Mouse (Mus musculus): ENCODE measurements at regions not wholly inside any gene's neighbourhood (a gene's known extent, or its start where the extent isn't known, plus 50 kb on each side); places are given as distances from the start of the nearest gene placed in this dataset.
"Not testable (repeated sequence)": the region's sequence is repeated elsewhere in the genome, so short reads cannot be mapped to it uniquely, and the experiment has no call there.

DNA sequence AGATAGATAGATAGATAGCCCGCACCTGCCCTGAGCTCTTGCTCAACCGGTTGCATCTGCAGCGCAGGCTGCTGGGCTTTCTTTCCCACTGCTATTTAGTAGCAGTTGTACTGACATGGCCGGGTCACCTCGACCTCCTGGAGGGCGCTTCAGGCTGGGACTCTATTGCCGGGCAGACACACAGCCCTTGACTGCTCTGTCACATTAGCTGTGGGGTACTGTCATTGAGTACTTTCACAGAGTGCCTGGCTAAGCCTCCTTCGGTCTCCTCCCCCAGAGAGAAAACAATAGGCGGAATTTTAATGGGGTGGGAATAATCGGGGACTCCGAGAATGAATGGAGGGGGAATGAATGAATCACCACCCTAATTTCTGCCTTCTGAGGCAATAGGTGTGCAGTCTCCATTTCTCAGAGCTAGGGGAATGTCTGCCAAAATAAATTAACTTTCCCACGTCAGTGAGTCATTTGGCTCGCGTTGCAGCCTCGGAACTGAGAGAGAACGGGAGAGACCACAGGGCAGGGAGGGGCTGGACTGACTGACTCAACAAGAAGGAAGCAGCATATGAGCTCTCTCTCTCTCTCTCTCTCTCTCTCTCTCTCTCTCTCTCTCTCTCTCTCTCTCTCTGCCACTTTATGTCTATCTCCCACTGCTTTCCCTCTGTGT, 101.6 kb upstream of the Med13l start:
- peak; percentile 99 for DNase-seq (ENCODE audit: inconsistent ontology term)

DNA sequence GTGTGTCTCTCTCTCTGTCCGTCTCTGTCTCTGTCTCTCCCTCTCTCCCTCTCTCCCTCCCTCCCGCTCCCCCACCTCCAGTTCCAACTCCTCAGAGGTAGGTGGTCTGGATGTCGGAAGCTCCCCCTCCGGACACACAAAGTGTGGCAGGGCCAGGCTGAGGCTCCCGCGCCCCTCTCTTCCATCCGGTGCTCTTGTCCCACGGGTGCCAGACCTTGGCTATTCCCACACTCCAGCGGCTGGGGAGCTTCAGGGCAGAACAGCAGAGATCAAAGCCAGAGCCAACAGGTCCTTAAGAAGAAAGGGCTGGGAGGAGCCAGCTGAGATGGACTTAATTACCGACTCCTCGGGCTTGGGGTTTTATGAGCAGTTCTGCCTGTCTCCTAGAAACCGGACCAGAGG, 101.1 kb upstream of the Med13l start:
- DNase-seq (ENCODE audit: inconsistent ontology term), result no peak

DNA sequence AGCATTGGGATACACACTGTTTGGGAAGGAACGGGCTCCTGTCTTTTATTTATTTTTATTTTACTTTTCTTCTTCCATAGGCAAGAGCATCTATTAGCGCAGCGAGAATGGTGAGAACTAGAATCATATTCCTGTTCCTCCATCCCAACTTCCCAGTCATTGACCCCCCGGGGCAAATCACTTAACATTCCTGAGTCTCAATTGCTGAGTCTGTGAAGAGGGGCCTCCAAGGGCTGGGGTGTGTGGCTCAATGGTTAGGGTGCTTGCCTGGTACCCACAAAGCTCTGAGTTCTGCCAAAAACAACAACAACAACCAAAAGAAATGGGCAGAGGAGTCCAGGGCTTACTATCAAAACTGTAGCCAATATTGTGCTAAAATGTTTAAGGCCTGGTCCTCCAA, 98.5 kb upstream of the Med13l start:
- DNase-seq (ENCODE audit: inconsistent ontology term), result no peak

DNA sequence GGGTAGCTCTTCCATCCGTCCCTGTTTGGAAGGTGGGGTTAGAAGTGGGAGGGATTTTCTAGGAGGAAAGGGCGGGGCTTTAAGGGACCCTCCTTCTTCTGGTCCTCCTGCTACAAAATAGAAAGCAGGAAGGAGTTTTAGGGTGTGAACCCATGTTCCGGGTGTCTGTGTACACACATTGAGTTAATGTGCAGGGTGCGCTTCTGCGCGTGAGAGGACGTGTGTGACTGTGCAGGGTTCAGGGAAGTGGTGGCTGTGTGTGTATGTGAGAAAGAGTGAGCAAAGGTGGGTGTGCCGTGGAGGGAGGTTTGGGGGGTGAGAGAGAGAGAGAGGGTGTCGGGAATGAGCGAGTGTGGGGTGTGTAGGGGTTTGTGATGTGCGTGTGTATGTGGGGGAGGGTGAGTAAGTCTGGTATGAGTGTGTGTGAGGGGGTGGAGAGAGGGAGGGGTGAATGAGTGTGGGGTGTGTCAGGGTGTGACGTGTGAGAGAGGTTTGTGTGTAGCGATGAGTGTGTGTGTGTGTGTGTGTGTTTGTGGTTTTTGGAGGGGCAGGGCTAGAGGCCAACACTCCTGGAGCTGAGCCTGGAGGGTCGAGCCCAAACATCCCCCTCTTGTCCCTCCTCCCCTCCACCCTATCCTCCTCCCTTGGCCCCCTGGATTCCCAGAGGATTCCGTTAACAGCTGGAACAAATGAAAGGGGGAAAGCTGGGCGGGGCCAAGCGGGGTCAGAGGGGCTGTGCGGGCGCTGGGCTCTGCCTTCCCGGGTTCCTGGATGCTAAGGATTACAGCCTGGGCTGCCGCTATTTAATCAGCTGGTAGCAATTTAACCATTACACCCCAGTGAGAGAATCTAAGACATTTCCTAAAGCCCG, 95.3 kb upstream of the Med13l start:
- peak; percentile 71 for DNase-seq (ENCODE audit: inconsistent ontology term)

DNA sequence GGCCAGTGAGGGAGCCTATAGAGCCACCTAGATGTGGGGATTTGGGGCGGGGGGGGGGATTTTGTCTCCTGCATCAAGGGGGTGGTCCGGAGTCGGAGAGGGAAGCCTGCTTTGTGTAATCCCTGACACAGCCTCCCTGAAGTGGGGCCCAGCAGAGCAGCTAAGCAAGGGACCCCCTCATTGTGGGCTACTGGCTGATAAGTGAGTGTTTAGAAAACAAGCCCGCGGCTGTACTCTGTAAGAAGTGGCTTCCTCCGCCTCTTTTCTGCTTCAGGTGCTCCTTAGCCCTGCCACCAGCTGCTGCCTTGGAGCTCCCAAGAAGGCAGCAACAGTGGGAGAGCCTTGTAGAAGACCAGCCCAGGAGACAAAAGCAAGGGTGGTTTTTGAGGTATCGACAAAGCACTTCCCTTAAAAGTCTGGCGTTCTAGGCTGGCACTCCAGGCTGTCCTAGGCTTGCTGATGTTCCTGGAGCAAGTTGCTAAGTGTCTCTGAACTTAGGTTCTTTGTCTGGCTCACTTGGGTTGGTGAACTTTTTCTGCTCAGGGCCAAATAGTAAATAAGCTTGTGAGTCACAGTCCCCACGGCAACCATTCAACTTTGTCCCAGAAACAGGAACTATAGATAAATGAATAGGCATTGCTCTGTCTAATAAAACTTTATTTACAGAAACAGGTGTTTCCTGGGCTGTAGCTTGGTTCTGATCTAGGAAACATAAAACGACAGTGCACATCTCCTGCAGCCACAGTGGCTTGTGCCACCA, 94.3 kb upstream of the Med13l start:
- DNase-seq (ENCODE audit: inconsistent ontology term), result peak; percentile 66

DNA sequence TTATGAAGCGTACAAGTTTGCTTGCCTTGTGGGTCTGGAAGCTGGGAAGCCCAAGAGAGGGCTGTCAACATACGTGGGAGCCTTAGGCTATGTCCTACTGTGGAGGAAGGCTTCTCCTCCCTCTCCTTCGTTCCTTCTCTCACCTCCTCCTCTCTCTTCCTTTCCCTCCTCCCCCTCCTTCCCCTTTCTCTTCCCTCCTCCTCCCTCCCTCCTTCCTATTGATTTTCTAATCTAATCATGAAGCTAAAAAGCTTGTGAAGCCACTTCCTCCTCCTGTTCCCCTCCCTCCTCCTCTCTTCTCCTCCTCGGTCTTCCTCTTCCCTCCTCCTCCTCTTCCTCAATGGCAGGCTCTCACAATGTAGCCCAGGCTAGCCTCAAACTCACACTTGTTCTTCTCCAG, 91.7 kb upstream of the Med13l start:
- no peak for DNase-seq (ENCODE audit: inconsistent ontology term)

DNA sequence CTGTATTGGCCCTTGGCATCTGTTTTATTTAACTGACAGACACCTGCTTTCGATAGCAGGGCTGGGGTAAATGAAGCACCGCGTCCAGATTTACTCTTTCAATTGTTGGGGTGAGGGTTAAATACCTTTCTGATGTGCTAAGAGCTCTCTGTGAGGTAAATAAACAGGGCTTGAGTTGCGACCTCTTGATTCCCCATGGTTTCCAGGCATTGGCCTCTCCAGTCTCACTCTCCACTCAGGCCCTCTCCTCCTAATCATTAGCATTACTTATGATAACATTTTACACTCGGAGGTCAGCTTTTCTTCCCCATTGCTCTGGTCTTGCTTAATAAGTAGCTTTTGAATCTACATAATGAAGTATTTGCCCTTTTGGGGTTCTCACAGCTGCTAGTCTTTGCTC, 88.9 kb upstream of the Med13l start:
- no peak for DNase-seq (ENCODE audit: inconsistent ontology term)

DNA sequence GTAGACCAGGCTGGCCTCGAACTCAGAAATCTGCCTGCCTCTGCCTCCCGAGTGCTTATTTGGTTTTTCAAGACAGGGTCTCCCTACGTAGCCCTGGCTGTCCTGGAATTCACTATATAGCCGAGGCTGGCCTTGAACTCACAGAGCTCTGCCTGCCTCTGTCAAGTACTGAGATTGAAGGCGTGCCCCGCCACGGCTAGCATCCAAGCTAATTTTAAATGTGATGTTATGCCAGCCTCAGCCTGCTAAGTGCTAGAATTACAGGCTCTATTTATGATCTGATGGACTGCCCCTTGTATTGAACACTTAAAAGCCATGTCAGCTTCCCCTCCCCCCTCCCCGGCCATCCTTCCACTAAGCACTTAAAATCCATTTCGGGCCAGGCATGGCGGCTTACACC, 88.2 kb upstream of the Med13l start:
- no peak for DNase-seq (ENCODE audit: inconsistent ontology term)

DNA sequence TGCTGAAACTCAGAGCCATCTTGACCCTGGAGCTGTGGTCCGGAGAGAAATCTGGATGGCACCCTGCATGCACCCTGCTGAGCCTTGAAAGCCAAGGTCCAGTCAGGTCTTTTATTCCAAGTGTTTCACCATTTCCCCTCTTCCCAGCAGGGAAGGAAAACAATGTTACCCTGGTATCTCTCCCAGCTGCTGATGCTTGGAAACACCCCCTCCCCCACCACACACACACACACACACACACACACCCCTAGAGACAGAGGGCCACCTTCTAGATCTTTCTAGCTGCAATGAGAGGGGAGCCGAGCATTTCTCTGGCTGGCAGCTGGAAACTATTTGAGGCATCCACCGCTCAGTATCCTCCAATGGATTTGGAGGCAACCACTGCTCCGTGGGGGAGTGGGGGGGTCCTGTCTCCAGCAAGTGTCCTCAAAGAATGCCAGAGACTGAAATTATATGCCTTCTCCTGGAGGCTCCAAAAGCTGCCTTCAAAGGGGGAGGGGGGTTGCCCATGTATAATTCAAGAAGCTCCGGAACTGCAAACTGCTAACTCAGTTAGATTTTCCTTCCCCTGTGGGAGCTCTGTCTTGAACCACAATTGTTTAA, 87.2 kb upstream of the Med13l start:
- peak; percentile 35 for DNase-seq (ENCODE audit: inconsistent ontology term)

DNA sequence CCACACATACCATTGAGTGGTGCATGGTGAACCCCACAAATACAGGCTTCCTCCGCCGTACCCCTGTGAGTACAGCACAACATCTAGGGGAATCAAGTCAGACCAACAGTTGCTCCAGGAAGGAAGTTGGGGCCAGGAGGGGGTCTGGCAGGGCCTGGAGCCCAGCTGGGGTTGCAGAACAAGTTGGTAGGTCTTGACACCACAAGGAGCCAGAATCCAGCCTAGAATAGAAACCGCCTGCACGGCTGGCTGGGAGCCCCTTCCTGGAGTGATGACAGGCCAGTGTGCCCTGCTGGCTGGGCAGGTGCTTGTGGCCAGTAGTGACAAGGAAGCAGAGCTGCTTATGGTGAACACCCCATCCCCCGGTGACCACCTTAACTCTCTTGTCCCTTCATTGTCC, 83.9 kb upstream of the Med13l start:
- no peak for DNase-seq (ENCODE audit: inconsistent ontology term)

DNA sequence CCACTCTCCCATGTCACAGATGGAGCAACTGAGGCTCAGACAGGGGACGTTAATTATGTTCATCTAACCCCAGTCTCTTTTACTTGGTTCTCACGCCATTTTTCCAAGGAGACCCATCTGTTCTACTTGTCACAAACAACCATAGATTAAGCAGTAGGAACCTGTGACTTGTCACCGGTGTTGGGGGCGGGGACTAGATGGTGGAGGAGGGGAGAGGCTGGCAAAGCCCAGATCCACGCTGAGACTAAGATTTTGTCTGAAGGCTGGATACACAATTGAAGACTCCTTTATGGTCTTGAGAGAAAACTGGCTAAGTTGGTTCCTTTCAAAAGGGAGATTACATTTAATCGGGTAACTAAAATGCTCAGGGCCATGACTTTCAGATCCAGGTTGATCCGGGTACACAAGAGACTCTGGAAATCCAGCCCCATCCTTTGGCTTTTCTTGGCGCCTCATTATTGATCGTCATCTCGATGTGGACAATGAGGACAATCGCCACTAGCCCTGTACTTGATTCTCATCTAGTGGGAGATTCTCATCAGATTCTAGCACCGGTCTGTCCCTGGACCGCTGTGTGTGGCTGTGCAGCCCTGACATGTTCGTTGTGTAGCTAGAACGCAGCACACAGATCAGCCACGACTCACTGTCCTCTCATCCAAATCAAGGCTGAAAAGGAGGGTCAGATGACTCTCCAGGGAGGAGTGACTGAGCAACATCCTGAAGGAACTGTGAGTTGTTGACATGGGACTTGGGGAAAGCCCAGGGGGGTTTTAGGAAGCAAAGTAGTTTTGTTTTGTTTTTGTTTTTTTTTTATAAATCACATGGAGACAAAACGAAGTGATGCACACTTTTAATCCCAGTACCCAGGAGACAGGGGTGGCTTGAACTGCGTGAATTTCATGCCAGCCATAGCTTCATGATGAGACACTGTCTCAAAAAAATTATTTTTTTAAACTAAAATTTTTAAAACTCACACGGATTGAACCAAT, 83.1 kb upstream of the Med13l start:
- no peak for DNase-seq (ENCODE audit: inconsistent ontology term)

DNA sequence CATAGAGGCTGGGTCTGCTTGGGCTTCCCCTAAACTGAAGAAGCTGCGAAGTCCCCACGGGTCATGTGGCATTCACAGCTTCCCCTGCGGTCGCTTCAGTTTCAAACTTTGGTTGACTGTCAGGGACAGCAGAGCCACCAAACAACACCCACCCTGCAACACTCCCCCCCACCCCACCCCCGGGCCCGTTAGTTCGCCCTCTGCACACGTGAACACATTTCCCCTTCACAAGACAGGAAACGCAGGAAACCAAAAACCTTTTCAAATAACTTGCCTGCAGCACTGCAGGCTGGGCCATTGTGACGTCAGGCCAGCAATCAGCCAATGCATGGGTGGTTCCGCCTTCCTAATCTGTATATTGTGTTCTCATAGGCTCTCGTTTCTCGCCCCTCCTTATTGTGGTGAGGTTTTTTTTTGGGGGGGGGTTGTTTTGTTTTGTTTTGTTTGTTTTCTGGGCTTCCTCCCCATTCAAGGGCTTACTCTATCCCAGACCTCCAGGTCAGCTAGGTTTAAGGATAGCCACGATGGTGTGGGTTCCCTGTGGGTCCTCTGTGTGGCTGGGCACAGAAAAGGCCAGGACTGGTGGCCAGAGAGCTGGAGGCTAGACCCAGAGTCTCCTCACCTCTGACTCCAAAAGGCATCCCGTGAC, 82.2 kb upstream of the Med13l start:
- DNase-seq (ENCODE audit: inconsistent ontology term), result peak; percentile 75

DNA sequence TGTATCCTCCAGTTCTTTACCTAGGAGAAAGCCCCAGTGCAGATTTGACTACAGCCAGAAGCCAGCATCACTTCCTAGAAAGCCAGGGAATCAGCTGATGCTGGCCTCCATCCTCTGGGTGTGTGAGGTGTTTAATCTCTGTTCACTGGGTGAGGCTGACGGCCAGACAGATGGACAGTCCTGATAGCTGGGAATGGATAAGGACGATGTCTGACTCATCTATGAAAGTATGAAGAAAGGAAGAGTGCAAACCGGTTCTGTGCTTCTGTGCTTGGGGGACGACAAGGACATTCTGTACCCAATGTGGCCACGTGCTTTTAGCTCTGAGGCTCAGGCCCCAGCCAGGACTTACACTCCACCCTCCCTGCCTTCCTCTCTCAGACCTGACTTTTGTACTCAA, 80.5 kb upstream of the Med13l start:
- DNase-seq (ENCODE audit: inconsistent ontology term), result no peak

DNA sequence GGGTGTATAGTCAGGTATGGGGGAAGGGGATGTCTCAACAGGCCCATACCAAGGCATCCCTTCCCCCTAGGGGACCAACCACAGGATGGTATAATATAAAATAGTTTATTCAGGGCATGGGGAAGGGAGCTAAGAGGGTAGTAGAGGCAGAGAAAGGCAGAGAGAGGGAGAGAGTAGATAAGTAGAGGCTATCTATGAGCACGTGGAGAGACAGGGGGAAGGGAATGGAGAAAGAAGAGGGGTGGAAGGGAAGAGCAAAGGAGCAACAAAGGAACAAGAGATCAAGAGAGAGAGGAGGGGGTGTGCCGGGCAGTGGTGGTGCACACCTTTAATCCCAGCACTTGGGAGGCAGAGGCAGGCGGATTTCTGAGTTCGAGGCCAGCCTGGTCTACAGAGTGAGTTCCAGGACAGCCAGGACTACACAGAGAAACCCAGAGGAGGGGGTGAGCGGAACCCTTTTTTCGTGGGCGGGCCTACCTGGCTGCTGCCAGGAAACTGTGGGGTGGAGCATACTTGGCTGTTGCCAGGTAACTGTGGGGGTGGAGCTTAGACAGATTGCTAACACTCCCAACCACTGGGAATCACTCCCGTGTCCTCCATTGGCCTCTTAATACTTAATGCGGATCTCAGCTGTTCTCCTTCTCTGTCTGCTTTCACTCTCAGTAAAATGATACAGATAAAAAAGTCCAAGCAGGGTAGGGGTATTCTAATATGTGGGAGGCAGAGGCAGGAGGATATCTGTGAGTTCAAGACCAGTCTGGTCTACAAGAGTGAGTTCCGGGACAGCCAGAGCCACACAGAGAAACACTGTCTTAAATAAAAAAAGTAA, 79.3 kb upstream of the Med13l start:
- DNase-seq (ENCODE audit: inconsistent ontology term), result no peak

DNA sequence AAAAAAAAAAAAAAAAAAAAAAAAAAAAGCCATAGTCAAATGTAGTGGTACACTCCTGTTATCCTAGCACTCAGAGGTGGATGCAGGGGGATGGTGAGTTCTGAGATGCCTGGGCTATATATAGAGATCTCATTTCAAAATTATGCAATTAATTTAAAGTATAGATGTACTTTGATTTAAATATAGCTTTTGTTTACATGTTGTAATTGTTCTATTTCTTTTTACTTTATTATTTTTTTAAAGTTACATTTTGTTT, 78.8 kb upstream of the Med13l start:
- no peak for DNase-seq (ENCODE audit: inconsistent ontology term)

DNA sequence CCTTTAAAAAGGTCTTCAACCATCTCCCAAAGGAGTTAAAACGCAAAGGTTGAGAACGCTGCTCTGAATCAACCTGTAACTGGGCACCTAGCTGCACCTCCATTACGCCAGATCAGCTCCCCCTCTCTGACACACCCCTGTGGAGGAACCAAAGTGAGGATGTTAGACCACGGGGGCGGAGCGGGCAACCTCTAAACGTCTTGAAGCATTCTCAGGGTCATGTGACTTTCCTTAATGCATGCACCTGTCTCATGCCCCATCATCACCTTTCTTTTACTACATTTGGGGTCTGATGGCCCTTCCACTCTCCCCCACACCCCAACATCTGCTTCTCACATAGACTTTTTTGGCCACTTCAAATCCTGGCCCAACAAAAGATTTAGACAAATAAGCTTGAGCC, 77.9 kb upstream of the Med13l start:
- DNase-seq (ENCODE audit: inconsistent ontology term), result no peak

DNA sequence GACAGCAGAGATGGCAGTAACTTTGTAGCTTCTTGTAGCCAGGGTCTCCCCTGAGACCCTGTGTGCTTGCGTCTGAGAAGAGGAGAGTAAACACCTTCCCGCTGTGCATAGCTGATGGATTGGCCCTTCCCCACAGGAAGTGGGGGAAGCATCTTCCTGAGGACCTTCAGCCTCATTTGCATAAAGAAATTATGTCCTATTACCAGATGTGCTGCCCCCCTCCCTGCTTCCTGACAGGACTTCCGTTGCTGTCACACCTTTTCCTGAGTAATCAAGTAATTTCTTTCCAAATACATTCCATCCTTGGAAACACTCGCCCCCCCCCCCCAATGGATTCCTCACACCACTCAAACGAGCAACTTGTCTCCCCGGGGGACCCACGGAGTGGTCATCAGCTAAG, 77.5 kb upstream of the Med13l start:
- no peak for DNase-seq (ENCODE audit: inconsistent ontology term)

DNA sequence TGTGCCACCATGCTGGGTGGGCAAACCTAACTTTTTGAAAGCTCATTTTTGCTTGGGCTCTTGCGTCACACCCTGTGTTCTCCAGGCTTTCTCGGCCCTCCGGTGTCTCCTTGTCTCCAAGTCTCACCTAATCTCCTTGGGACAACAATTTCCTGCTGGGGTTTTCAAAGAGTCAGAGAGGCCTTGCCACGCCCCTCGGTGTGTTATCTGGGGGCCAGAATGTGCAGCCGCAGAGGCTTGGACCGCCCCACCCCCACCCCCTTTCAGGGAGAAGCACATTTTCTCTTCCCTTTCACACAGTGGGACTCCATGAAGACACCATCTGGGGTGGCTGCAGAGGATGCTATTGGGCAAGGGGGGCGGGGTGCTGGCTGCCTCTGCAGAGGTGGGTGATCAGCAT, 76.9 kb upstream of the Med13l start:
- DNase-seq (ENCODE audit: inconsistent ontology term), result no peak

DNA sequence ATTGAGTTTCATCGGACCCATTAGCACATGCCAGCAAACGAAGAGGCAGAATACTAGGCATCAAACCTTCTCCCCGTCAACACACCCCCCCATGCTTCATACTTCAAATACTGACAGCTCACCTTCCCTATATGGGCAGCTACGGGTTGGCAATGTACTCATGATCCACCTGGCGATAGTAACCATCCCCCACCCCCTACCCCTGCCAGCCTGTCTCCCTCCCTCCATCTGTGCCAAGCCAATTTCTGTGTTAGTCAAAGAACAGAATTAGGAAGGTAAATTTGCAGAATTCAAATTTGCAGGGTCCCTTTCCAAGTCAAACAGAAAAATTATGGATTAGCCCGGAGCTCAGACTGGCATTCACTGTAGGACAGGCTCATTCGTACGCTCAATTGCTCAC, 75.3 kb upstream of the Med13l start:
- DNase-seq (ENCODE audit: inconsistent ontology term), result no peak

DNA sequence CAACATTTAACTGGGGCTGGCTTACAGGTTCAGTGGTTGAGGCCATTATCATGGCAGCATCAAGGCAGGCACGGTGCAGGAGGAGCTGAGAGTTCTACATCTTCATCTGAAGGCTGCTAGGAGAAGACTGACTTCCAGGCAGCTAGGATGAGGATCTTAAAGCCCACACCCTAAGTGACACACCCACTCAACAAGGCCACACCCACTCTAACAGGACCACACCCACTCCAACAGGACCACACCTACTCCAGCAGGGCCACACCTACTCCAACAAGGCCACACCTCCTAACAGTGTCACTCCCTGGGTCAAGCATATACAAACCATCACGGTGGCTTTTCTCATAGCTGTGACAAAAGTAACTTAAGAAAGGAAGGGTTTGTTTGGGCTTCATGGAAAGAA, 68.0 kb upstream of the Med13l start:
- not testable (repeated sequence) for DNase-seq (ENCODE audit: inconsistent ontology term)

All from Muller cell, postnatal 12 days (primary cell).